Mouse (Mus musculus) CH12.LX (cell line): ENCODE measurements around the gene Rtl8a. TPM values are rescaled to one million over a fixed set of nuclear protein-coding genes. Genes with fewer than 3 reads are reported as not detected.
"Not testable (repeated sequence)": the region's sequence is repeated elsewhere in the genome, so short reads cannot be mapped to it uniquely, and the experiment has no call there.

Experiments
- DNase-seq: peaks from one replicate; pipeline ENCODE4 v3.0.0-alpha.2; 2013; ENCODE audit errors: extremely low read depth
- H3K27ac ChIP-seq: 2 replicates; pipeline ENCODE4 v1.5.1; 2012; ENCODE audit warnings: low read depth, mild to moderate bottlenecking, control low read depth, moderate library complexity; ENCODE audit not compliant: insufficient read depth
- H3K27me3 ChIP-seq: replicated peaks from 2 replicates; pipeline ENCODE3; 2012; ENCODE audit warnings: inconsistent platforms
- H3K36me3 ChIP-seq, 2 experiments: replicated peaks in 1 of 2; 2 replicates each; pipeline versions ENCODE3 to v1.6.1; 2012; ENCODE audit warnings: inconsistent platforms in 1 of 2, low read length in 1 of 2, mild to moderate bottlenecking in 1 of 2, mixed read lengths in 1 of 2, moderate library complexity in 1 of 2; ENCODE audit not compliant: control insufficient read depth in 1 of 2, insufficient read depth in 1 of 2
- H3K4me1 ChIP-seq, 2 experiments: 2 replicates each; pipeline ENCODE4 v1.6.1; 2012; ENCODE audit warnings: inconsistent platforms in 1 of 2, moderate library complexity in 1 of 2; ENCODE audit not compliant: insufficient read depth in 2 of 2, control insufficient read depth in 1 of 2
- H3K4me2 ChIP-seq: 2 replicates; pipeline ENCODE4 v1.6.1; 2012; ENCODE audit warnings: low read depth, mild to moderate bottlenecking, control low read depth; ENCODE audit not compliant: poor library complexity, insufficient read depth, severe bottlenecking
- H3K4me3 ChIP-seq, 3 experiments: fragments of 150-350 bp in 1 of 3; sonication (generic) in 1 of 3; replicated peaks in 1 of 3; 2 replicates each; pipeline versions ENCODE3 to v1.5.1; 2011 to 2012; ENCODE audit warnings: low read depth in 2 of 3, low read length in 2 of 3, mild to moderate bottlenecking in 2 of 3, moderate library complexity in 2 of 3, control low read depth in 1 of 3, improper control_type of control experiment in 1 of 3, inconsistent platforms in 1 of 3, mixed read lengths in 1 of 3; ENCODE audit not compliant: poor library complexity in 1 of 3
- H3K79me2 ChIP-seq: replicated peaks from 2 replicates; pipeline ENCODE4 v1.6.1; 2012; ENCODE audit warnings: mild to moderate bottlenecking, moderate library complexity; ENCODE audit not compliant: control insufficient read depth, poor library complexity, insufficient read depth, severe bottlenecking; ENCODE audit errors: extremely low read depth
- H3K9ac ChIP-seq: 2 replicates; pipeline ENCODE4 v1.6.1; 2012; ENCODE audit warnings: low read depth, mild to moderate bottlenecking, control low read depth, moderate library complexity; ENCODE audit not compliant: insufficient read depth
- H3K9me3 ChIP-seq: replicated peaks from 2 replicates; pipeline ENCODE3; 2012; ENCODE audit warnings: low read length, inconsistent platforms, mixed read lengths
- CTCF ChIP-seq, 2 experiments: IDR thresholded peaks in 1 of 2; conservative IDR thresholded peaks in 1 of 2; 2 replicates each; pipeline ENCODE4 v1.5.1; 2011 to 2012; ENCODE audit warnings: low read depth in 2 of 2, low read length in 2 of 2, improper control_type of control experiment in 1 of 2, inconsistent platforms in 1 of 2, mild to moderate bottlenecking in 1 of 2, moderate library complexity in 1 of 2
- HCFC1 ChIP-seq: IDR thresholded peaks from 2 replicates; pipeline ENCODE4 v1.6.1; 2012; ENCODE audit warnings: low read depth, mild to moderate bottlenecking, inconsistent platforms, low read length, improper control_type of control experiment
- PAX5 ChIP-seq: IDR thresholded peaks from 2 replicates; pipeline ENCODE4 v1.6.1; 2012; ENCODE audit warnings: low read length, inconsistent platforms, mixed read lengths
- POLR2A ChIP-seq: IDR thresholded peaks from 2 replicates; pipeline ENCODE4 v1.6.1; 2011; ENCODE audit warnings: low read depth, mild to moderate bottlenecking, improper control_type of control experiment, low read length
- dilution Hi-C: fragments of 300-500 bp; cut with MboI; formaldehyde crosslinking; loops from 2 replicates; pipeline ENCODE4 v1.14.3; 2020; ENCODE audit warnings: low sequenced_read_pairs; ENCODE audit not compliant: extremely low pct_unique_long_range_greater_than_20kb, extremely low pct_ligation_motif_present
- in situ Hi-C: fragments of 300-500 bp; cut with MboI; formaldehyde crosslinking; loops from 3 replicates; pipeline ENCODE4 v1.14.3; 2019; ENCODE audit warnings: low sequenced_read_pairs, low pct_ligation_motif_present, low pct_unique_long_range_greater_than_20kb, mixed read lengths
- polyA plus RNA-seq: library from polyadenylated mRNA; unstranded; fragments of >175 nt; gene quantifications from 2 replicates; pipeline ENCODE4 v1.2.1, GENCODE M21; 2012; ENCODE audit warnings: low read depth; ENCODE audit not compliant: insufficient read length
- total RNA-seq, 2 experiments: library from RNA; depleted of rRNA; stranded (reverse); fragments of 300-350 nt in 1 of 2; fragments of >200 nt in 1 of 2; gene quantifications; 2 replicates each; pipeline ENCODE4 v1.2.3; 2012 to 2014

The Rtl8a gene
- total and polyA plus RNA-seq, 3 experiments = 0.21 to 0.80 TPM; not detected in 1

GRCm38 (mm10) chrX:53607242-53608121 is 36.0 kb downstream of the Rtl8a start, which contains the start of gene Rtl8c:
TSS of gene Rtl8c (plus strand) at chrX:53608032.
- in situ Hi-C loops = no loop called here
- Histone ChIP-seq H3K27ac (no peak within 1 kb of the TSS), H3K79me2 (no peaks in the 10 kb centered on the region), H3K27me3 (no peaks in the 10 kb centered on the region), H3K4me1 (no peaks in the 10 kb centered on the region), H3K9me3 (no peaks in the 10 kb centered on the region), H3K36me3 (no peaks in the 10 kb centered on the region), H3K9ac (peak within 1 kb of the TSS; percentile 41; the same call in 1 of the 2 replicates), H3K4me3 (peak within 1 kb of the TSS; percentile 37 to 54 (median 51)), H3K4me2 (peak within 1 kb of the TSS; percentile 25)
- dilution Hi-C loops = no loop called here
- peak; percentile 38 for DNase-seq
- TF ChIP-seq POLR2A = 0 out of 2 replicates have a peak, but pooled peaks have one; percentile 15
- TF ChIP-seq PAX5 = no peak
- TF ChIP-seq HCFC1 = no peak
- 0 out of 4 replicates have a peak, but pooled peaks of 1 of the 2 experiments have one; percentile 0 for TF ChIP-seq CTCF (conservative IDR thresholded peaks at IDR 0.05 in 1 of 2, IDR thresholded peaks at IDR 0.05 in 1 of 2; ENCODE audit: low read depth in 2 of 2, low read length in 2 of 2)

- H3K4me1 ChIP-seq, DNase-seq, H3K9me3 ChIP-seq, H3K36me3 ChIP-seq, H3K27me3 ChIP-seq, dilution Hi-C loops, H3K9ac ChIP-seq, H3K27ac ChIP-seq, H3K4me3 ChIP-seq, H3K4me2 ChIP-seq, in situ Hi-C loops, H3K79me2 ChIP-seq: not testable (repeated sequence)
These were observed 37.3 kb downstream of the Rtl8a start for GRCm38 (mm10) chrX:53606176-53606575.

- H3K27ac ChIP-seq, dilution Hi-C loops, H3K36me3 ChIP-seq, H3K4me1 ChIP-seq, DNase-seq, H3K4me2 ChIP-seq, H3K4me3 ChIP-seq, H3K79me2 ChIP-seq, H3K9ac ChIP-seq, H3K9me3 ChIP-seq, in situ Hi-C loops, H3K27me3 ChIP-seq: not testable (repeated sequence)
- peak in 1 of 2 experiments; percentile 11; a peak in 1 of 4 replicates for TF ChIP-seq CTCF (conservative IDR thresholded peaks at IDR 0.05 in 1 of 2, IDR thresholded peaks at IDR 0.05 in 1 of 2; ENCODE audit: low read depth in 2 of 2, low read length in 2 of 2)
These were observed 43.5 kb downstream of the Rtl8a start for GRCm38 (mm10) chrX:53599993-53600392.

Other genes starting within 250 kb of the Rtl8a start
- gene Etd, start 208.8 kb downstream of the Rtl8a start, total RNA-seq (2012; rRNA removed) = not detected in 2 replicates
- not detected in 2 replicates for gene Etd, start 208.8 kb downstream of the Rtl8a start, total RNA-seq (2014; rRNA removed)
- gene Etd, start 208.8 kb downstream of the Rtl8a start, polyA plus RNA-seq = not detected in 2 replicates
- gene Rtl8c, start 35.6 kb downstream of the Rtl8a start, total RNA-seq (2012; rRNA removed) = 2.1 and 2.5 TPM in 2 replicates
- gene Rtl8c, start 35.6 kb downstream of the Rtl8a start, total RNA-seq (2014; rRNA removed) = 1.7 TPM in 1 of 2 replicates, not detected in the other
- gene Rtl8c, start 35.6 kb downstream of the Rtl8a start, polyA plus RNA-seq = 5.5 and 6.4 TPM in 2 replicates
- gene Gm14597, start 34.7 kb downstream of the Rtl8a start, total RNA-seq (2012; rRNA removed) = not detected in 2 replicates
- gene Gm14597, start 34.7 kb downstream of the Rtl8a start, total RNA-seq (2014; rRNA removed) = not detected in 2 replicates
- 0.57 TPM in 1 of 2 replicates, not detected in the other for gene Gm14597, start 34.7 kb downstream of the Rtl8a start, polyA plus RNA-seq
- not detected in 2 replicates for gene Rtl8b, start 26.7 kb upstream of the Rtl8a start, total RNA-seq (2012; rRNA removed)
- gene Rtl8b, start 26.7 kb upstream of the Rtl8a start, total RNA-seq (2014; rRNA removed) = not detected in 2 replicates
- gene Rtl8b, start 26.7 kb upstream of the Rtl8a start, polyA plus RNA-seq = not detected in 2 replicates
- not detected in 2 replicates for gene 4930502E18Rik, start 81.1 kb upstream of the Rtl8a start, total RNA-seq (2012; rRNA removed)
- 0.26 TPM in 1 of 2 replicates, not detected in the other for gene 4930502E18Rik, start 81.1 kb upstream of the Rtl8a start, total RNA-seq (2014; rRNA removed)
- not detected in 2 replicates for gene 4930502E18Rik, start 81.1 kb upstream of the Rtl8a start, polyA plus RNA-seq
- gene 1700013H16Rik, start 114.1 kb upstream of the Rtl8a start, total RNA-seq (2012; rRNA removed) = not detected in 2 replicates
- not detected in 2 replicates for gene 1700013H16Rik, start 114.1 kb upstream of the Rtl8a start, total RNA-seq (2014; rRNA removed)
- gene 1700013H16Rik, start 114.1 kb upstream of the Rtl8a start, polyA plus RNA-seq = not detected in 2 replicates
- gene Zfp36l3, start 132.7 kb upstream of the Rtl8a start, total RNA-seq (2012; rRNA removed) = not detected in 2 replicates
- not detected in 2 replicates for gene Zfp36l3, start 132.7 kb upstream of the Rtl8a start, total RNA-seq (2014; rRNA removed)
- not detected in 2 replicates for gene Zfp36l3, start 132.7 kb upstream of the Rtl8a start, polyA plus RNA-seq
- 2.8 and 3.5 TPM in 2 replicates for gene Xlr, start 154.0 kb upstream of the Rtl8a start, total RNA-seq (2012; rRNA removed)
- 27.2 and 32.7 TPM in 2 replicates for gene Xlr, start 154.0 kb upstream of the Rtl8a start, total RNA-seq (2014; rRNA removed)
- 11.0 and 13.4 TPM in 2 replicates for gene Xlr, start 154.0 kb upstream of the Rtl8a start, polyA plus RNA-seq